8 mouse cellular contexts compared by ENCODE assay signal in the genomic region with DNA sequence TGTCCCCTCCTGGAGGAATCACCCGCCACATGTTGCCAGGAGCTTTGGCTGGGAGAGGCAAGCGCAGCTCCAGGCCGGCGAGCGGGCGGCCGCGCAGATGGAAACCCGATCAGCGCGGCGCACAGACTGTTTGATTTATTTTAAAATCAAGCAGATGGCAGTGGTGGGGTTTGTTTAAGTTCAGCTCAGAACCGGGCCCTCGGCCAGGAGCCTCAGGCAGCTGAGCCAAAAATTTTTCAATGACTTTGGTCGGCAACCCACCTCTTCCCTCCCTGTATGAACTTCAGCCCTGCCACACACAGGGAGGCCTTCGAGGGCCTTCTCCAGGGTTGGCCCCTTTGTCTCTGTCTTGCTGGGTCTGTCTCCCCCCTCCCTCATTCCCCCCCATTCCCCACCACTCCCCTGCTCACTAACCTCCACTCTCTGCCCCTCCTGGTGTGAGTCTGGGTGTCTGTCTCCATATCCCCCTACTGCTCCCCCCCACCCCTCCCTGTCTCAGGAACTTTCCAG. TPM values are rescaled to one million over a fixed set of nuclear protein-coding genes. Genes with fewer than 3 reads are reported as not detected.
DNase-seq lines count a peak whose midpoint lies in the region; ATAC-seq lines count a peak whose summit lies in the region.

No protein-coding gene starts in this region.

- H3K9me3 ChIP-seq in embryonic facial prominence, embryonic 12.5 days, result no peaks in the 10 kb centered on the region
- H3K9me3 ChIP-seq in limb, embryonic 10.5 days (replicated peaks), result no peaks in the 10 kb centered on the region
- no peaks in the 10 kb centered on the region for H3K9me3 ChIP-seq in midbrain, embryonic 13.5 days

- no peaks in the 10 kb centered on the region for H3K36me3 ChIP-seq in embryonic facial prominence, embryonic 12.5 days
- no peaks in the 10 kb centered on the region for H3K36me3 ChIP-seq in limb, embryonic 10.5 days
- no peaks in the 10 kb centered on the region for H3K36me3 ChIP-seq in midbrain, embryonic 13.5 days

- peak overlapping the region; percentile 33 for H3K4me2 ChIP-seq in embryonic facial prominence, embryonic 12.5 days (replicated peaks)
- peak overlapping the region; percentile 34; the same call in 1 of the 2 replicates for H3K4me2 ChIP-seq in midbrain, embryonic 13.5 days (replicated peaks)

- peak overlapping the region; percentile 99 for H3K27ac ChIP-seq in embryonic facial prominence, embryonic 12.5 days
- peak overlapping the region; percentile 95 for H3K27ac ChIP-seq in limb, embryonic 10.5 days
- peak overlapping the region; percentile 79 for H3K27ac ChIP-seq in midbrain, embryonic 13.5 days

- H3K9ac ChIP-seq in embryonic facial prominence, embryonic 12.5 days, result no peak overlapping the region
- H3K9ac ChIP-seq in midbrain, embryonic 13.5 days (replicated peaks), result no peak overlapping the region

- ATAC-seq in embryonic facial prominence, embryonic 12.5 days (ENCODE audit: insufficient number of reproducible peaks, insufficient read depth, low FRiP score, low TSS enrichment), result peak; percentile 81
- peak; percentile 73 for ATAC-seq in midbrain, embryonic 13.5 days

- H3K4me1 ChIP-seq in embryonic facial prominence, embryonic 12.5 days, result peaks cover 91% of the 10 kb centered on the region
- peaks cover 100% of the 10 kb centered on the region for H3K4me1 ChIP-seq in limb, embryonic 10.5 days
- H3K4me1 ChIP-seq in midbrain, embryonic 13.5 days (replicated peaks), result peaks cover 72% of the 10 kb centered on the region

- no peak overlapping the region for H3K4me3 ChIP-seq in embryonic facial prominence, embryonic 12.5 days
- H3K4me3 ChIP-seq in limb, embryonic 10.5 days, result peak overlapping the region; percentile 32
- H3K4me3 ChIP-seq in midbrain, embryonic 13.5 days (replicated peaks), result no peak overlapping the region

- DNase-seq in adrenal gland, postnatal 14 days, result peak; percentile 79
- DNase-seq in heart, adult 18-20 months, result peak; percentile 73 to 79
- peak; percentile 67 for DNase-seq in kidney, adult 11 months
- peak; percentile 86 for DNase-seq in limb, embryonic 10.5 days (ENCODE audit: low spot score)
- DNase-seq in telencephalon, adult 2 months (ENCODE audit: low read depth, low spot score), result peak; percentile 87
- no peak for DNase-seq in T-cell, adult 2 months (ENCODE audit: low spot score)

- H3K27me3 ChIP-seq in embryonic facial prominence, embryonic 12.5 days, result no peaks in the 10 kb centered on the region
- H3K27me3 ChIP-seq in limb, embryonic 10.5 days (ENCODE audit: low read depth, poor library complexity, severe bottlenecking), result no peaks in the 10 kb centered on the region
- H3K27me3 ChIP-seq in midbrain, embryonic 13.5 days, result peaks cover 17% of the 10 kb centered on the region; the same call in 1 of the 2 replicates

- under 1% methylated on average over 16 of the region's 16 CpGs for WGBS in embryonic facial prominence, embryonic 12.5 days
- under 1% methylated on average over 16 of the region's 16 CpGs for whole genome bisulfite sequencing in limb, embryonic 10.5 days
- WGBS in midbrain, embryonic 13.5 days, result 2% methylated on average over 16 of the region's 16 CpGs

RNA-seq across cellular contexts. Expression of gene Gse1, which starts 36.7 kb away (rescaled TPM):
- total RNA-seq in adrenal gland, postnatal 14 days (2021), result 29.9 and 33.9 TPM in 2 replicates
- polyA plus RNA-seq in embryonic facial prominence, embryonic 12.5 days (2016; fragmentation: Nextera tagmentation; extraction: Ambion mirVana), result 10.6 and 12.3 TPM in 2 replicates
- total RNA-seq in heart, adult 18-20 months (2021), result 10 to 100 TPM; 15.5 to 16.0 TPM
- 6.7 and 8.1 TPM in 2 replicates for polyA plus RNA-seq in limb, embryonic 10.5 days (2016; fragmentation: Nextera tagmentation; extraction: Ambion mirVana)
- 22.3 and 22.5 TPM in 2 replicates for polyA plus RNA-seq in midbrain, embryonic 13.5 days (2015; fragmentation: Nextera tagmentation; extraction: Ambion mirVana)
